Mouse (Mus musculus) liver, embryonic 13.5 days (tissue): ENCODE measurements around the gene G3bp1. TPM values are rescaled to one million over a fixed set of nuclear protein-coding genes. Genes with fewer than 3 reads are reported as not detected.

Experiments used
- microRNA-seq: library from miRNA; unstranded; fragments of <30 nt; microRNA quantifications from one replicate; pipeline ENCODE4, GENCODE M21; 2016
- polyA plus RNA-seq: library from polyadenylated mRNA; unstranded; fragments of >200 nt; fragmentation: Nextera tagmentation; extraction: Ambion mirVana; gene quantifications from 2 replicates; pipeline ENCODE4 v1.2.1, GENCODE M21; 2015

The G3bp1 gene
- polyA plus RNA-seq, 1 experiment from 2014 or later = 96.5 TPM

Small RNA genes lying within 50 kb of the gene (microRNA-seq; reads per million reads assigned to microRNA genes)
- gene Mir7652 = 1.2 reads per million

Other genes with a start within 250 kb of the G3bp1 start
- gene Fat2, start 133.1 kb upstream of the G3bp1 start, polyA plus RNA-seq = not detected in 2 replicates
- gene Sparc, start 46.5 kb upstream of the G3bp1 start, polyA plus RNA-seq = 150 and 155 TPM in 2 replicates
- gene Atox1, start 8.4 kb upstream of the G3bp1 start, polyA plus RNA-seq = 184 and 205 TPM in 2 replicates
- gene Glra1, start 138.5 kb downstream of the G3bp1 start, polyA plus RNA-seq = not detected in 2 replicates